Mouse (Mus musculus) kidney, adult 2 months (tissue): Measurements from ENCODE around the gene B3gntl1. TPM values are rescaled to one million over a fixed set of nuclear protein-coding genes. Genes with fewer than 3 reads are reported as not detected.

Experiments used
- DNase-seq: peaks from one replicate; pipeline ENCODE4 v3.0.0; 2021
- H3K27ac ChIP-seq: fragments of 200-500 bp; 2 replicates; pipeline ENCODE4 v1.5.1; 2012; ENCODE audit warnings: low read depth, low read length, control low read depth, inconsistent platforms; ENCODE audit not compliant: insufficient read depth
- H3K27me3 ChIP-seq: fragments of 200-500 bp; replicated peaks from 2 replicates; pipeline ENCODE4 v1.6.1; 2012; ENCODE audit warnings: mild to moderate bottlenecking, moderate library complexity, low read length, inconsistent platforms; ENCODE audit not compliant: control insufficient read depth, insufficient read depth
- H3K36me3 ChIP-seq: fragments of 200-500 bp; 2 replicates; pipeline ENCODE4 v1.6.1; 2012; ENCODE audit warnings: mild to moderate bottlenecking, moderate library complexity, low read length, inconsistent platforms; ENCODE audit not compliant: control insufficient read depth, insufficient read depth
- H3K4me1 ChIP-seq: fragments of 200-500 bp; 2 replicates; pipeline ENCODE4 v1.6.1; 2011; ENCODE audit warnings: low read length; ENCODE audit not compliant: control insufficient read depth, insufficient read depth
- H3K4me3 ChIP-seq: fragments of 200-500 bp; 2 replicates; pipeline ENCODE4 v1.5.1; 2011; ENCODE audit warnings: mild to moderate bottlenecking, low read depth, low read length, control low read depth; ENCODE audit not compliant: insufficient read depth
- CTCF ChIP-seq: fragments of 200-500 bp; conservative IDR thresholded peaks from 2 replicates; pipeline ENCODE4 v1.5.1; 2011; ENCODE audit warnings: low read depth, mild to moderate bottlenecking, control low read depth, low read length, moderate library complexity, mixed read lengths; ENCODE audit not compliant: insufficient read depth, insufficient read length
- POLR2A ChIP-seq: fragments of 200-500 bp; IDR thresholded peaks from one replicate; pipeline ENCODE4 v1.6.1; 2011; ENCODE audit warnings: low read depth, low read length, control low read depth
- WGBS: fragments of 180-500 bp; shearing (Covaris S2); methylation state at CpG from one replicate; pipeline ENCODE4 v1.1.7; 2018; 5-methylcytosine and 5-hydroxymethylcytosine counted together
- polyA plus RNA-seq: library from polyadenylated mRNA; depleted of rRNA; stranded (reverse); fragments of >200 nt; gene quantifications from 2 replicates; pipeline ENCODE4 v1.2.3, GENCODE M21; 2012; rRNA removed

Gene B3gntl1
- 4.9 and 5.0 TPM in 2 replicates for polyA plus RNA-seq

GRCm38 (mm10) chr11:121672990-121673572 lies at the start of gene B3gntl1:
Gene B3gntl1, minus strand, starts transcription at chr11:121673153.
- H3K4me1 ChIP-seq = peaks cover 3% of the 10 kb centered on the region; the same call in 1 of the 2 replicates
- DNase-seq = peak; percentile 100
- no peaks in the 10 kb centered on the region for H3K27me3 ChIP-seq
- H3K27ac ChIP-seq = peak within 1 kb of the TSS; percentile 94
- H3K4me3 ChIP-seq = peak within 1 kb of the TSS; percentile 71
- TF ChIP-seq CTCF (peak; percentile 21; the same call in 1 of the 2 replicates), POLR2A (peak; percentile 94)
- under 1% methylated on average over 46 of the region's 46 CpGs for WGBS
- H3K36me3 ChIP-seq = no peaks in the 10 kb centered on the region

- Histone ChIP-seq H3K27me3 (no peaks in the 10 kb centered on the region), H3K4me3 (no peak overlapping the region), H3K36me3 (no peaks in the 10 kb centered on the region), H3K4me1 (no peaks in the 10 kb centered on the region), H3K27ac (no peak overlapping the region)
- TF ChIP-seq POLR2A (no peak), CTCF (no peak)
- DNase-seq = no peak
- 88% methylated on average over 2 of the region's 2 CpGs for WGBS
These were observed 49.5 kb upstream of the B3gntl1 start for GRCm38 (mm10) chr11:121722434-121722833.

- no peaks in the 10 kb centered on the region for H3K36me3 ChIP-seq
- 56% methylated on average over 3 of the region's 3 CpGs for WGBS
- no peak overlapping the region for H3K4me3 ChIP-seq
- no peak for DNase-seq
- no peak for TF ChIP-seq CTCF
- TF ChIP-seq POLR2A = no peak
- no peaks in the 10 kb centered on the region for H3K4me1 ChIP-seq
- H3K27ac ChIP-seq = no peak overlapping the region
- no peaks in the 10 kb centered on the region for H3K27me3 ChIP-seq
These were observed 47.8 kb upstream of the B3gntl1 start for GRCm38 (mm10) chr11:121720752-121721151.

GRCm38 (mm10) chr11:121717724-121718123 lies 44.8 kb upstream of the B3gntl1 start:
- no peaks in the 10 kb centered on the region for H3K36me3 ChIP-seq
- no peak overlapping the region for H3K27ac ChIP-seq
- 68% methylated on average over 6 of the region's 6 CpGs for WGBS
- H3K27me3 ChIP-seq = no peaks in the 10 kb centered on the region
- peaks cover 16% of the 10 kb centered on the region for H3K4me1 ChIP-seq
- no peak for TF ChIP-seq POLR2A
- TF ChIP-seq CTCF = no peak
- no peak for DNase-seq
- H3K4me3 ChIP-seq = no peak overlapping the region

- Histone ChIP-seq H3K27ac (no peak overlapping the region), H3K4me1 (peaks cover 34% of the 10 kb centered on the region)
- WGBS = 58% methylated on average over 2 of the region's 2 CpGs
These were observed 42.0 kb upstream of the B3gntl1 start for GRCm38 (mm10) chr11:121714745-121715485.

GRCm38 (mm10) chr11:121713569-121713968 lies 40.6 kb upstream of the B3gntl1 start:
- peak; percentile 50 for DNase-seq
- no peak for TF ChIP-seq CTCF
- no peak for TF ChIP-seq POLR2A
- H3K4me3 ChIP-seq = no peak overlapping the region
- no peak overlapping the region for H3K27ac ChIP-seq
- H3K36me3 ChIP-seq = no peaks in the 10 kb centered on the region
- H3K27me3 ChIP-seq = no peaks in the 10 kb centered on the region
- H3K4me1 ChIP-seq = peaks cover 37% of the 10 kb centered on the region
- WGBS = 68% methylated on average over 2 of the region's 2 CpGs

More at GRCm38 (mm10) chr11:121714745-121715485, 42.0 kb upstream of the B3gntl1 start:
- TF ChIP-seq CTCF = no peak
- no peak for TF ChIP-seq POLR2A
- H3K4me3 ChIP-seq = no peak overlapping the region
- H3K27me3 ChIP-seq = no peaks in the 10 kb centered on the region
- H3K36me3 ChIP-seq = no peaks in the 10 kb centered on the region
- DNase-seq = no peak

GRCm38 (mm10) chr11:121712987-121713386 lies 40.0 kb upstream of the B3gntl1 start:
- Histone ChIP-seq H3K27me3 (no peaks in the 10 kb centered on the region), H3K27ac (no peak overlapping the region), H3K4me3 (no peak overlapping the region), H3K36me3 (no peaks in the 10 kb centered on the region), H3K4me1 (peaks cover 37% of the 10 kb centered on the region)
- no peak for DNase-seq
- TF ChIP-seq POLR2A = no peak
- 92% methylated on average over 6 of the region's 6 CpGs for WGBS
